Mouse (Mus musculus) lung, adult 18-20 months (tissue): Measurements from ENCODE around the gene Tfip11.

Experiments
- DNase-seq, 2 experiments: peaks; one replicate each; pipeline ENCODE4 v3.0.0; 2022; ENCODE audit warnings: mixed read lengths in 2 of 2

The Tfip11 gene

GRCm38 (mm10) chr5:112323246-112323645 is 2.9 kb upstream of the Tfip11 start:
- no peak for DNase-seq

- peak; percentile 64 to 73 for DNase-seq
These were observed 1.3 kb upstream of the Tfip11 start for GRCm38 (mm10) chr5:112324637-112325545.

- no peak for DNase-seq
These were observed 370 bp downstream of the Tfip11 start for GRCm38 (mm10) chr5:112326446-112327009.

- no peak for DNase-seq
These were observed 1.7 kb downstream of the Tfip11 start for GRCm38 (mm10) chr5:112327854-112328253.

- no peak for DNase-seq
These were observed 3.8 kb downstream of the Tfip11 start for GRCm38 (mm10) chr5:112329805-112330564.

- peak; percentile 36 to 48 for DNase-seq
These were observed 9.3 kb downstream of the Tfip11 start for GRCm38 (mm10) chr5:112335473-112335872.

- no peak for DNase-seq
These were observed 10.8 kb downstream of the Tfip11 start for GRCm38 (mm10) chr5:112337004-112337403.

GRCm38 (mm10) chr5:112339215-112339614 is 13.1 kb downstream of the Tfip11 start:
- no peak for DNase-seq

GRCm38 (mm10) chr5:112342463-112343204 is 16.5 kb downstream of the Tfip11 start, which contains the start of the genes Srrd and Hps4:
Gene Srrd, minus strand, starts transcription at chr5:112343040.
Gene Hps4, plus strand, starts transcription at chr5:112343083.
- peak; percentile 81 to 82 for DNase-seq

GRCm38 (mm10) chr5:112343205-112343595 is 17.0 kb downstream of the Tfip11 start:
- peak in 1 of 2 experiments; percentile 47 for DNase-seq

GRCm38 (mm10) chr5:112344092-112344960 is 18.2 kb downstream of the Tfip11 start:
- no peak for DNase-seq

- no peak for DNase-seq
These were observed 20.2 kb downstream of the Tfip11 start for GRCm38 (mm10) chr5:112346211-112346965.

- no peak for DNase-seq
These were observed 23.0 kb downstream of the Tfip11 start for GRCm38 (mm10) chr5:112349169-112349568.

- no peak for DNase-seq
These were observed 29.3 kb downstream of the Tfip11 start for GRCm38 (mm10) chr5:112355493-112355892.

GRCm38 (mm10) chr5:112355910-112356309 is 29.8 kb downstream of the Tfip11 start, which contains the start of gene Gm6583:
Gene Gm6583, minus strand, starts transcription at chr5:112356033.
- DNase-seq, result no peak

GRCm38 (mm10) chr5:112356322-112356721 is 30.2 kb downstream of the Tfip11 start:
- peak; percentile 21 to 51 for DNase-seq

GRCm38 (mm10) chr5:112359520-112359919 is 33.4 kb downstream of the Tfip11 start:
- DNase-seq, result no peak

GRCm38 (mm10) chr5:112360077-112360476 is 33.9 kb downstream of the Tfip11 start:
- no peak for DNase-seq

GRCm38 (mm10) chr5:112364184-112364797 is 38.1 kb downstream of the Tfip11 start:
- DNase-seq, result no peak

GRCm38 (mm10) chr5:112366879-112367278 is 40.7 kb downstream of the Tfip11 start:
- no peak for DNase-seq
